Mouse (Mus musculus) forebrain, embryonic 14.5 days (tissue): ENCODE results near the gene Car15. TPM values are rescaled to one million over a fixed set of nuclear protein-coding genes. Genes with fewer than 3 reads are reported as not detected.

Experiments used
- ATAC-seq: fragments of 200-750 bp; cut with Nextera tagmentation; 2 replicates; pipeline ENCODE4 v1.8.0; 2017; ENCODE audit warnings: mild to moderate bottlenecking, moderate library complexity
- DNase-seq: peaks from one replicate; pipeline ENCODE4 v3.0.0-alpha.2; 2015; ENCODE audit warnings: low spot score
- H3K27ac ChIP-seq: fragments of 300-500 bp; sonication (generic); 2 replicates; pipeline ENCODE4 v1.5.1; 2014; ENCODE audit warnings: low read depth, mild to moderate bottlenecking, control low read depth, low read length, moderate library complexity
- H3K27me3 ChIP-seq: fragments of 300-500 bp; sonication (generic); replicated peaks from 2 replicates; pipeline ENCODE4 v1.6.1; 2014; ENCODE audit warnings: low read length, control low read depth, mixed read lengths; ENCODE audit not compliant: control insufficient read depth, insufficient read depth
- H3K36me3 ChIP-seq: fragments of 300-500 bp; sonication (generic); 2 replicates; pipeline ENCODE4 v1.6.1; 2014; ENCODE audit warnings: low read length, control low read depth; ENCODE audit not compliant: control insufficient read depth, insufficient read depth
- H3K4me1 ChIP-seq: fragments of 300-500 bp; sonication (generic); 2 replicates; pipeline ENCODE4 v1.6.1; 2014; ENCODE audit warnings: antibody characterized with exemption, low read length, control low read depth; ENCODE audit not compliant: control insufficient read depth, insufficient read depth
- H3K4me2 ChIP-seq: fragments of 300-500 bp; sonication (generic); 2 replicates; pipeline ENCODE4 v1.6.1; 2014; ENCODE audit warnings: mild to moderate bottlenecking, control low read depth, low read length
- H3K4me3 ChIP-seq: fragments of 300-500 bp; sonication (generic); 2 replicates; pipeline ENCODE4 v1.5.1; 2014; ENCODE audit warnings: low read depth, low read length, control low read depth
- H3K9ac ChIP-seq: fragments of 300-500 bp; sonication (generic); 2 replicates; pipeline ENCODE4 v1.6.1; 2014; ENCODE audit warnings: mild to moderate bottlenecking, low read length, control low read depth, moderate library complexity
- H3K9me3 ChIP-seq: fragments of 300-500 bp; sonication (generic); replicated peaks from 2 replicates; pipeline ENCODE4 v1.6.1; 2016; ENCODE audit warnings: low read length, control low read depth, mixed read lengths; ENCODE audit not compliant: control insufficient read depth
- WGBS: fragments of 180-500 bp; shearing (Covaris S2); extraction: QIAGEN DNeasy Blood & Tissue Kit; methylation state at CpG from one replicate; pipeline ENCODE4 v1.1.7; 2014; 5-methylcytosine and 5-hydroxymethylcytosine counted together
- polyA plus RNA-seq: library from polyadenylated mRNA; unstranded; fragments of >200 nt; fragmentation: Nextera tagmentation; extraction: Ambion mirVana; gene quantifications from 2 replicates; pipeline ENCODE4 v1.2.1, GENCODE M21; 2014

Car15 gene
- polyA plus RNA-seq, 1 experiment from 2014 or later: 5.0 TPM

GRCm38 (mm10) chr16:17802839-17803674 lies 35.1 kb downstream of the Car15 start:
- H3K27ac ChIP-seq: no peak overlapping the region
- H3K27me3 ChIP-seq: peaks cover 84% of the 10 kb centered on the region
- peak overlapping the region; percentile 30 for H3K4me3 ChIP-seq
- no peaks in the 10 kb centered on the region for H3K36me3 ChIP-seq
- ATAC-seq: no peak
- H3K4me1 ChIP-seq: peaks cover 34% of the 10 kb centered on the region
- H3K4me2 ChIP-seq: peak overlapping the region; percentile 54
- DNase-seq: peak; percentile 48
- no peaks in the 10 kb centered on the region for H3K9me3 ChIP-seq
- 2% methylated on average over 82 of the region's 83 CpGs for WGBS
- H3K9ac ChIP-seq: peak overlapping the region; percentile 41

DNA sequence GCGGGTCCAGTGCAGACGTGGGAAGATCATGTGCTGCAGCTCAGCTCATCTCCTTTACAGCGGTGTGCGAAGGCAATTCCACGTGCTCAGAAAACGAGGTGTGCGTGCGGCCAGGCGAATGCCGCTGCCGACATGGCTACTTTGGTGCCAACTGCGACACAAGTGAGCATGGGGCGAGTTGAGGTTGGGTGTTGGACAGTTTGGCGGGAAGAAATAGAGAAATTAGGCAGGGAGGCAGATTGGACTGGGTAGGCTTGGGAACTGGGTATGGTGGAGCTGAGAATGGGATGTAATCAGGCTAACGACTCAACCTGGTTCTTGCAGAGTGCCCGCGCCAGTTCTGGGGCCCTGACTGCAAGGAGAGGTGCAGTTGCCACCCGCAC lies 35.7 kb downstream of the Car15 start:
- Histone ChIP-seq H3K27ac (no peak overlapping the region), H3K4me3 (peak overlapping the region; percentile 30), H3K4me2 (peak overlapping the region; percentile 54), H3K4me1 (peaks cover 32% of the 10 kb centered on the region), H3K9me3 (no peaks in the 10 kb centered on the region), H3K9ac (no peak overlapping the region), H3K36me3 (no peaks in the 10 kb centered on the region), H3K27me3 (peaks cover 90% of the 10 kb centered on the region)
- 3% methylated on average over 18 of the region's 18 CpGs for WGBS
- no peak for DNase-seq
- no peak for ATAC-seq

- H3K36me3 ChIP-seq: no peaks in the 10 kb centered on the region
- DNase-seq: peak; percentile 16
- H3K4me1 ChIP-seq: peaks cover 34% of the 10 kb centered on the region
These were observed 36.2 kb downstream of the Car15 start for GRCm38 (mm10) chr16:17801777-17802455.

DNA sequence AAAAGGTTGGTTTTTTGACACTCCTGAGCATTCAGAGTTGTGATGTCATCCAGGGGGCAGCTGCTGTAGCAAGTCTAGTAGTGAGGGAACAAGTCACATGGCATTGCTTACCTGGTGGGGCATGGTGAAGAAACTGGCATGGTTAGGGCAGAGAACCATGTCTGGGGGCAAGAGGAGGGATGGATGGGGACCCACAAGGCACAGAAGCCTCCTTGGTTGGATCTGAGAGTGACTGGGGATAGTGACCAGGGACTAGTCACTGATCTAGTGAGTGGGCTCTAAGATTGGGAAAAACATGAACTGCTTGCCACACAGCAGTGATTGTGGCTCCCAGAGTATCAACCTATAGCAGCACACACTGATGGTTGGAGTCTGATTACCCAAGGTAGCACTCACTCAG lies 38.6 kb downstream of the Car15 start:
- no peak overlapping the region for H3K4me3 ChIP-seq
- DNase-seq (no peak), ATAC-seq (no peak)
- H3K36me3 ChIP-seq: no peaks in the 10 kb centered on the region
- H3K4me2 ChIP-seq: no peak overlapping the region
- H3K27ac ChIP-seq: no peak overlapping the region
- peaks cover 95% of the 10 kb centered on the region for H3K27me3 ChIP-seq
- H3K4me1 ChIP-seq: peaks cover 28% of the 10 kb centered on the region
- no peaks in the 10 kb centered on the region for H3K9me3 ChIP-seq
- no peak overlapping the region for H3K9ac ChIP-seq

More at GRCm38 (mm10) chr16:17801777-17802455, 36.2 kb downstream of the Car15 start:
- no peak overlapping the region for H3K4me3 ChIP-seq
- peaks cover 95% of the 10 kb centered on the region for H3K27me3 ChIP-seq
- ATAC-seq: no peak
- 3% methylated on average over 7 of the region's 7 CpGs for WGBS
- no peak overlapping the region for H3K9ac ChIP-seq
- H3K27ac ChIP-seq: no peak overlapping the region
- no peak overlapping the region; the same call in 1 of the 2 replicates for H3K4me2 ChIP-seq
- no peaks in the 10 kb centered on the region for H3K9me3 ChIP-seq

- no peaks in the 10 kb centered on the region for H3K9me3 ChIP-seq
- peak overlapping the region; percentile 45 for H3K4me3 ChIP-seq
- H3K9ac ChIP-seq: peak overlapping the region; percentile 35
- DNase-seq (no peak), ATAC-seq (peak; percentile 43; the same call in 1 of the 2 replicates)
- H3K4me2 ChIP-seq: peak overlapping the region; percentile 77
- H3K27me3 ChIP-seq: peaks cover 84% of the 10 kb centered on the region
- H3K36me3 ChIP-seq: no peaks in the 10 kb centered on the region
- peaks cover 22% of the 10 kb centered on the region for H3K4me1 ChIP-seq
- WGBS: 2% methylated on average over 33 of the region's 45 CpGs
- H3K27ac ChIP-seq: no peak overlapping the region
These were observed 39.6 kb downstream of the Car15 start for GRCm38 (mm10) chr16:17798321-17799180.

DNA sequence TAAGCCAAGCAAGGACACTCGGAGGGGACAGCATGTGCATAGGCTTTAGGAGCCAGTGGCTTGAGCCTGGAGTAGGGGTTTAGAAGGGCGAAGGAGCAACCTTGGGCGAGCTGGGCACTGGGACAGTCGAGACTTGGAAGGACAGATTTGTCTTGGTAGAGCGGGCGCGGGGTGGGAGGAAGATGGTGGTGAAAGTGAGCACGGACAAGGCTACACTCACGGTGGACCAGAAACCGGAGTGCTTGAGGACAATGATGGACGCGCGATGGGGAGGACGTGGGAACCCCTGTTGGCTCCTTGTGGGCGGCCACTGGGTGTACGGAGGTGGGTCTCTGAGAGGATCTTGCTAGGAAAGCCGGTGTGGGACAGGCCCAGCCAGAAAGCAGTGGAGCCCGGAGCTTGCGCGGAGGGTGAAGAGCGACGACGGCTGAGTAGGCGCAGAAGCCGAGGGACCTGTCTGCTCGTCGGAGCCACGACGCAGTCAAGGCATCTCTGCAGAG lies 40.3 kb downstream of the Car15 start:
- H3K36me3 ChIP-seq: 0 out of 2 replicates have a peak, but pooled peaks cover 3% of the 10 kb centered on the region
- H3K27me3 ChIP-seq: peaks cover 77% of the 10 kb centered on the region
- H3K4me3 ChIP-seq: peak overlapping the region; percentile 45
- H3K4me2 ChIP-seq: peak overlapping the region; percentile 77
- H3K9ac ChIP-seq: peak overlapping the region; percentile 65
- no peaks in the 10 kb centered on the region for H3K9me3 ChIP-seq
- DNase-seq: peak; percentile 28
- H3K27ac ChIP-seq: no peak overlapping the region
- ATAC-seq: no peak
- 3% methylated on average over 29 of the region's 29 CpGs for WGBS
- peaks cover 16% of the 10 kb centered on the region for H3K4me1 ChIP-seq

DNA sequence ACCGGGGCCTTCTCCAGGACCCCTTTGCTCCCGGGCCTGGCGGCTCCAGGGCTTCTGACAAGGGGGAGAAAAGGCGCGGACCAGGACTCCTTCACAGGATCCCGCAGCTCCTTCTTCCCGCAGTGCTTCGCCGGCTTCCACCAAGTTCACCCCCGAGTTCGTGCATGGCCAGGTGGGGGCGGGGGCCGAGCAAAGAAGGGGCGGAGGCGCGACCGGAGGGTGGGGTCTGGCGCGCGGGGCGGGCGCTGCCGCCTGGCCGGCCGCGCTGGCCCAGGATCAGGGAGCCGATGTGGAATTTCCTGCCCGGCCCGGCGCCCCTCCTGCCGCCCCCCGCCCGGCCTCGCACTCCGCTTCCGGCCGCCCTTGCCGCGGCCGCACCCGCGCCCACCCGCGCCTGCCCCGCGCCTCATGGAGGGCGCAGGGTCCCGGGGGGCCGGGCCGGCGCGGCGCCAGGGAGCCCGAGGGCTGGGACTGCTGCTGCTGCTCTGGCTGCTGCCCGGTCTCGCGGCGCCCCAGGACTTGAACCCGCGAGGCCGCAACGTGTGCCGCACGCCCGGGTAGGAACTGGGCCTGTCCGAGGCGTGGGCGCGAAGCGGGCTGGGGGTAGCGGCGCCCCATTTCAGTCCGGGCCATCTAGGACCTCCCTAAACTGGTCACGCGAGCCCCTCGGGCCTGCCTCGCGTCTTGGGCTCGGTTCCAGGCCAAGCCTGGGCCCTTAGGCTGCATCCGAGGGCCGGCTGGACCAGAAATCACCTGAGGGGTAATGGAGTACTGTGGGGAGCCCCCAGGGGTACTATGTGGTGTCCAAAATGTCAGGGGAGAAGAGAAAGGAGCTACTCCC lies 41.0 kb downstream of the Car15 start, which contains the start of gene Scarf2:
Gene Scarf2, plus strand, starts transcription at position 312 of the 841 bp plus-strand sequence.
- Histone ChIP-seq H3K36me3 (peaks cover 9% of the 10 kb centered on the region; the same call in 1 of the 2 replicates), H3K27me3 (peaks cover 71% of the 10 kb centered on the region), H3K4me1 (peaks cover 10% of the 10 kb centered on the region), H3K9me3 (no peaks in the 10 kb centered on the region), H3K9ac (peak within 1 kb of the TSS; percentile 65), H3K27ac (no peak within 1 kb of the TSS), H3K4me3 (peak within 1 kb of the TSS; percentile 45), H3K4me2 (peak within 1 kb of the TSS; percentile 77)
- 1% methylated on average over 72 of the region's 81 CpGs for WGBS
- ATAC-seq (peak; percentile 37; the same call in 1 of the 2 replicates), DNase-seq (peak; percentile 23)

DNA sequence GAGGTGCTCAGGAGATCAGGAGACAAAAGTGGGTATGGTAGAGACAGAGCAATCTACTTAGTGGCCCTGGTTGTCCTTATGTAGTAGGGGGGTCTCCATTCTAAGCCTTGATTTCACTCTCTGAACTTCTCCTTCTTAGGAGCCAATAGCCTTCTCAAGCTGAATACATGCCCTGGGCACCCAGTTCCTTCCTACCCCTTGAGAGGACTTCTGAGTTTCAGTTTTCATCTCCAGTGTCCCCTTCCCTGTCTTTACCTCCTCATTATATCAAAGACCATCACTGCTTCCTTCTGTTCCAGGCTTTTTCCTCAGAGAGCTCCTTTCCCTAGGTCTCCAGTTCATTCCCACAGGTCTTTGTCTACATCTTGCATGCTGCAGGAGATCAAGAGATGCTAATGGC lies 41.6 kb downstream of the Car15 start:
- H3K27me3 ChIP-seq: peaks cover 64% of the 10 kb centered on the region
- no peaks in the 10 kb centered on the region for H3K9me3 ChIP-seq
- DNase-seq (no peak), ATAC-seq (no peak)
- H3K4me1 ChIP-seq: peaks cover 10% of the 10 kb centered on the region
- no peak overlapping the region for H3K27ac ChIP-seq
- H3K36me3 ChIP-seq: peaks cover 11% of the 10 kb centered on the region; the same call in 1 of the 2 replicates
- H3K4me2 ChIP-seq: peak overlapping the region; percentile 77
- H3K4me3 ChIP-seq: peak overlapping the region; percentile 45
- peak overlapping the region; percentile 65 for H3K9ac ChIP-seq
